In genomic region chr15:8884608-8885467, GRCm38 (mm10) we compare ENCODE assay signal across 8 mouse cellular contexts.
DNase-seq lines count a peak whose midpoint lies in the region; ATAC-seq lines count a peak whose summit lies in the region.

No protein-coding gene starts in this region.

- H3K4me2 ChIP-seq in limb, embryonic 11.5 days (ENCODE audit: low read depth, severe bottlenecking), result peak overlapping the region; percentile 0; the same call in 1 of the 2 replicates
- H3K4me2 ChIP-seq in midbrain, embryonic 16.5 days (ENCODE audit: low read length), result 0 out of 2 replicates have a peak overlapping the region, but pooled peaks have one; percentile 23

- no peaks in the 10 kb centered on the region for H3K9me3 ChIP-seq in limb, embryonic 11.5 days (ENCODE audit: control insufficient read depth, low read length)
- H3K9me3 ChIP-seq in limb, embryonic 10.5 days (replicated peaks), result no peaks in the 10 kb centered on the region
- H3K9me3 ChIP-seq in midbrain, embryonic 16.5 days (replicated peaks; ENCODE audit: control insufficient read depth, low read length, poor library complexity, severe bottlenecking), result no peaks in the 10 kb centered on the region

- no peak overlapping the region for H3K27ac ChIP-seq in limb, embryonic 11.5 days (replicated peaks; ENCODE audit: low read depth, low read length)
- no peak overlapping the region for H3K27ac ChIP-seq in limb, embryonic 10.5 days
- no peak overlapping the region for H3K27ac ChIP-seq in midbrain, embryonic 16.5 days (ENCODE audit: low read length)

- no peaks in the 10 kb centered on the region for H3K4me1 ChIP-seq in limb, embryonic 11.5 days (ENCODE audit: control insufficient read depth, insufficient read depth, low read length)
- H3K4me1 ChIP-seq in limb, embryonic 10.5 days, result peaks cover 3% of the 10 kb centered on the region; the same call in 1 of the 2 replicates
- H3K4me1 ChIP-seq in midbrain, embryonic 16.5 days (ENCODE audit: control insufficient read depth, insufficient read depth, low read length), result no peaks in the 10 kb centered on the region

- no peaks in the 10 kb centered on the region for H3K36me3 ChIP-seq in limb, embryonic 11.5 days (ENCODE audit: control insufficient read depth, insufficient read depth, low read length)
- H3K36me3 ChIP-seq in limb, embryonic 10.5 days, result no peaks in the 10 kb centered on the region
- no peaks in the 10 kb centered on the region for H3K36me3 ChIP-seq in midbrain, embryonic 16.5 days (ENCODE audit: control insufficient read depth, insufficient read depth, low read length)

- peak; percentile 41 for DNase-seq in limb, embryonic 11.5 days (ENCODE audit: low spot score)
- DNase-seq in limb, embryonic 10.5 days (ENCODE audit: low spot score), result no peak
- DNase-seq in embryo, embryonic 10.5 days (ENCODE audit: low spot score), result peak; percentile 64
- peak; percentile 42 for DNase-seq in forelimb bud, embryonic 11.5 days (ENCODE audit: low read depth, low spot score)
- no peak for DNase-seq in B cell, adult 2 months
- no peak for DNase-seq in right cerebral cortex, postnatal 36 days (ENCODE audit: low spot score in 2 of 2)

- H3K27me3 ChIP-seq in limb, embryonic 11.5 days (ENCODE audit: control insufficient read depth, insufficient read depth, low read length), result no peaks in the 10 kb centered on the region
- no peaks in the 10 kb centered on the region for H3K27me3 ChIP-seq in limb, embryonic 10.5 days (ENCODE audit: low read depth, poor library complexity, severe bottlenecking)
- no peaks in the 10 kb centered on the region for H3K27me3 ChIP-seq in midbrain, embryonic 16.5 days (ENCODE audit: control insufficient read depth, insufficient read depth, low read depth, low read length)

- H3K9ac ChIP-seq in limb, embryonic 11.5 days (ENCODE audit: low read length), result no peak overlapping the region
- H3K9ac ChIP-seq in midbrain, embryonic 16.5 days (ENCODE audit: low read depth, low read length), result no peak overlapping the region

- WGBS in limb, embryonic 11.5 days, result 43% methylated on average over 18 of the region's 18 CpGs
- 64% methylated on average over 18 of the region's 18 CpGs for WGBS in limb, embryonic 10.5 days
- 46% methylated on average over 18 of the region's 18 CpGs for WGBS in midbrain, embryonic 16.5 days

- no peak overlapping the region for H3K4me3 ChIP-seq in limb, embryonic 11.5 days (ENCODE audit: low read depth, low read length)
- no peak overlapping the region for H3K4me3 ChIP-seq in limb, embryonic 10.5 days
- no peak overlapping the region for H3K4me3 ChIP-seq in midbrain, embryonic 16.5 days (ENCODE audit: low read depth, low read length)

- no peak for ATAC-seq in limb, embryonic 11.5 days (ENCODE audit: insufficient number of reproducible peaks, low FRiP score, low TSS enrichment, low read depth)
- ATAC-seq in midbrain, embryonic 16.5 days, result no peak
- ATAC-seq in megakaryocyte-erythroid progenitor cell, adult 5-6 weeks (replicated peaks; ENCODE audit: low FRiP score, low TSS enrichment, poor library complexity, severe bottlenecking), result no peak

Comparison
In these comparisons a context has a peak if more than half of its experiments do, and no peak if none do; other contexts are left out.
1. DNase-seq: peak in limb, embryonic 11.5 days (single experiment), embryo, embryonic 10.5 days (single experiment) and forelimb bud, embryonic 11.5 days (single experiment); none in limb, embryonic 10.5 days (single experiment), B cell, adult 2 months (0 of 2) and right cerebral cortex, postnatal 36 days (0 of 2).